Mouse (Mus musculus): ENCODE measurements at regions not wholly inside any gene's neighbourhood (a gene's known extent, or its start where the extent isn't known, plus 50 kb on each side); places are given as distances from the start of the nearest gene placed in this dataset.

- H3K4me2 ChIP-seq (replicated peaks; ENCODE audit: low read depth), result no peak overlapping the region
- DNase-seq (ENCODE audit: low spot score), result no peak
- TF ChIP-seq EP300 (optimal IDR thresholded peaks at IDR 0.05) (no peak), CTCF (IDR thresholded peaks at IDR 0.05; ENCODE audit: low read depth) (no peak)
- peaks cover 4% of the 10 kb centered on the region for H3K4me1 ChIP-seq (replicated peaks; ENCODE audit: control insufficient read depth, insufficient read depth)
- H3K4me3 ChIP-seq (ENCODE audit: low read depth, low read length), result no peak overlapping the region
- no peaks in the 10 kb centered on the region for H3K27me3 ChIP-seq (ENCODE audit: control insufficient read depth, insufficient read depth, low read length)
- H3K36me3 ChIP-seq (ENCODE audit: control insufficient read depth, insufficient read depth, low read length), result no peaks in the 10 kb centered on the region
- no peak overlapping the region for H3K27ac ChIP-seq (replicated peaks)
- no peaks in the 10 kb centered on the region for H3K9me3 ChIP-seq (ENCODE audit: control insufficient read depth, low read length)
- ATAC-seq (ENCODE audit: low FRiP score, low TSS enrichment), result no peak
- WGBS, result 83% methylated on average over 4 of the region's 4 CpGs
- H3K9ac ChIP-seq (ENCODE audit: low read length), result no peak overlapping the region
Observed at GRCm38 (mm10) chr13:44061286-44061685, 276.7 kb downstream of the Cd83 start.

- no peaks in the 10 kb centered on the region for H3K9me3 ChIP-seq (ENCODE audit: control insufficient read depth, low read length)
- H3K4me3 ChIP-seq (ENCODE audit: low read depth, low read length), result no peak overlapping the region
- no peak for ATAC-seq (ENCODE audit: low FRiP score, low TSS enrichment)
- no peaks in the 10 kb centered on the region for H3K36me3 ChIP-seq (ENCODE audit: control insufficient read depth, insufficient read depth, low read length)
- no peaks in the 10 kb centered on the region for H3K27me3 ChIP-seq (ENCODE audit: control insufficient read depth, insufficient read depth, low read length)
- WGBS, result 39% methylated on average over 7 of the region's 7 CpGs
- H3K27ac ChIP-seq (replicated peaks), result no peak overlapping the region
- no peak overlapping the region for H3K4me2 ChIP-seq (replicated peaks; ENCODE audit: low read depth)
- H3K4me1 ChIP-seq (replicated peaks; ENCODE audit: control insufficient read depth, insufficient read depth), result no peaks in the 10 kb centered on the region; the same call in 1 of the 2 replicates
- TF ChIP-seq EP300 (optimal IDR thresholded peaks at IDR 0.05) (no peak), CTCF (IDR thresholded peaks at IDR 0.05; ENCODE audit: low read depth) (0 out of 2 replicates have a peak, but pooled peaks have one; percentile 2)
- no peak for DNase-seq (ENCODE audit: low spot score)
- no peak overlapping the region for H3K9ac ChIP-seq (ENCODE audit: low read length)
Observed at GRCm38 (mm10) chr13:44061721-44062300, 277.2 kb downstream of the Cd83 start.

- no peak for ATAC-seq (ENCODE audit: low FRiP score, low TSS enrichment)
- no peak for DNase-seq (ENCODE audit: low spot score)
- Histone ChIP-seq H3K9ac (ENCODE audit: low read length) (no peak overlapping the region), H3K9me3 (ENCODE audit: control insufficient read depth, low read length) (no peaks in the 10 kb centered on the region), H3K27ac (replicated peaks) (no peak overlapping the region), H3K4me2 (replicated peaks; ENCODE audit: low read depth) (no peak overlapping the region), H3K4me3 (ENCODE audit: low read depth, low read length) (no peak overlapping the region), H3K36me3 (ENCODE audit: control insufficient read depth, insufficient read depth, low read length) (no peaks in the 10 kb centered on the region), H3K27me3 (ENCODE audit: control insufficient read depth, insufficient read depth, low read length) (no peaks in the 10 kb centered on the region), H3K4me1 (replicated peaks; ENCODE audit: control insufficient read depth, insufficient read depth) (no peaks in the 10 kb centered on the region)
- TF ChIP-seq EP300 (optimal IDR thresholded peaks at IDR 0.05), result no peak
- TF ChIP-seq CTCF (IDR thresholded peaks at IDR 0.05; ENCODE audit: low read depth), result no peak
- 66% methylated on average over 8 of the region's 8 CpGs for whole genome bisulfite sequencing
Observed at GRCm38 (mm10) chr13:44063317-44063716, 278.7 kb downstream of the Cd83 start.

GRCm38 (mm10) chr13:44064026-44064425 is 279.5 kb downstream of the Cd83 start:
- no peak overlapping the region for H3K4me2 ChIP-seq (replicated peaks; ENCODE audit: low read depth)
- no peak overlapping the region for H3K9ac ChIP-seq (ENCODE audit: low read length)
- no peaks in the 10 kb centered on the region for H3K36me3 ChIP-seq (ENCODE audit: control insufficient read depth, insufficient read depth, low read length)
- TF ChIP-seq CTCF (IDR thresholded peaks at IDR 0.05; ENCODE audit: low read depth) (no peak), EP300 (optimal IDR thresholded peaks at IDR 0.05) (no peak)
- DNase-seq (ENCODE audit: low spot score), result no peak
- H3K4me3 ChIP-seq (ENCODE audit: low read depth, low read length), result no peak overlapping the region
- H3K27ac ChIP-seq (replicated peaks), result no peak overlapping the region
- H3K27me3 ChIP-seq (ENCODE audit: control insufficient read depth, insufficient read depth, low read length), result no peaks in the 10 kb centered on the region
- H3K9me3 ChIP-seq (ENCODE audit: control insufficient read depth, low read length), result no peaks in the 10 kb centered on the region
- no peaks in the 10 kb centered on the region for H3K4me1 ChIP-seq (replicated peaks; ENCODE audit: control insufficient read depth, insufficient read depth)
- no peak for ATAC-seq (ENCODE audit: low FRiP score, low TSS enrichment)
- WGBS, result 77% methylated on average over 3 of the region's 3 CpGs

- Histone ChIP-seq H3K4me2 (replicated peaks; ENCODE audit: low read depth) (peak overlapping the region; percentile 23; the same call in 1 of the 2 replicates), H3K4me1 (replicated peaks; ENCODE audit: control insufficient read depth, insufficient read depth) (no peaks in the 10 kb centered on the region), H3K9me3 (ENCODE audit: control insufficient read depth, low read length) (no peaks in the 10 kb centered on the region), H3K9ac (ENCODE audit: low read length) (no peak overlapping the region), H3K27ac (replicated peaks) (no peak overlapping the region), H3K27me3 (ENCODE audit: control insufficient read depth, insufficient read depth, low read length) (no peaks in the 10 kb centered on the region), H3K4me3 (ENCODE audit: low read depth, low read length) (no peak overlapping the region), H3K36me3 (ENCODE audit: control insufficient read depth, insufficient read depth, low read length) (no peaks in the 10 kb centered on the region)
- WGBS, result 16% methylated on average over 13 of the region's 13 CpGs
- ATAC-seq (ENCODE audit: low FRiP score, low TSS enrichment), result no peak
- DNase-seq (ENCODE audit: low spot score), result peak; percentile 55
- TF ChIP-seq EP300 (optimal IDR thresholded peaks at IDR 0.05) (no peak), CTCF (IDR thresholded peaks at IDR 0.05; ENCODE audit: low read depth) (no peak)
Observed at GRCm38 (mm10) chr13:44065741-44066185, 281.2 kb downstream of the Cd83 start.

GRCm38 (mm10) chr13:44067244-44067643 is 282.7 kb downstream of the Cd83 start:
- ATAC-seq (ENCODE audit: low FRiP score, low TSS enrichment), result no peak
- Histone ChIP-seq H3K9ac (ENCODE audit: low read length) (no peak overlapping the region), H3K27ac (replicated peaks) (no peak overlapping the region), H3K36me3 (ENCODE audit: control insufficient read depth, insufficient read depth, low read length) (no peaks in the 10 kb centered on the region), H3K4me1 (replicated peaks; ENCODE audit: control insufficient read depth, insufficient read depth) (no peaks in the 10 kb centered on the region), H3K9me3 (ENCODE audit: control insufficient read depth, low read length) (no peaks in the 10 kb centered on the region), H3K27me3 (ENCODE audit: control insufficient read depth, insufficient read depth, low read length) (no peaks in the 10 kb centered on the region), H3K4me3 (ENCODE audit: low read depth, low read length) (no peak overlapping the region), H3K4me2 (replicated peaks; ENCODE audit: low read depth) (no peak overlapping the region)
- WGBS, result 66% methylated on average over 2 of the region's 2 CpGs
- TF ChIP-seq CTCF (IDR thresholded peaks at IDR 0.05; ENCODE audit: low read depth) (no peak), EP300 (optimal IDR thresholded peaks at IDR 0.05) (no peak)
- no peak for DNase-seq (ENCODE audit: low spot score)

Data from stomach, postnatal 0 days (tissue).